ENCODE assay signal across 8 mouse cellular contexts in the genomic region with DNA sequence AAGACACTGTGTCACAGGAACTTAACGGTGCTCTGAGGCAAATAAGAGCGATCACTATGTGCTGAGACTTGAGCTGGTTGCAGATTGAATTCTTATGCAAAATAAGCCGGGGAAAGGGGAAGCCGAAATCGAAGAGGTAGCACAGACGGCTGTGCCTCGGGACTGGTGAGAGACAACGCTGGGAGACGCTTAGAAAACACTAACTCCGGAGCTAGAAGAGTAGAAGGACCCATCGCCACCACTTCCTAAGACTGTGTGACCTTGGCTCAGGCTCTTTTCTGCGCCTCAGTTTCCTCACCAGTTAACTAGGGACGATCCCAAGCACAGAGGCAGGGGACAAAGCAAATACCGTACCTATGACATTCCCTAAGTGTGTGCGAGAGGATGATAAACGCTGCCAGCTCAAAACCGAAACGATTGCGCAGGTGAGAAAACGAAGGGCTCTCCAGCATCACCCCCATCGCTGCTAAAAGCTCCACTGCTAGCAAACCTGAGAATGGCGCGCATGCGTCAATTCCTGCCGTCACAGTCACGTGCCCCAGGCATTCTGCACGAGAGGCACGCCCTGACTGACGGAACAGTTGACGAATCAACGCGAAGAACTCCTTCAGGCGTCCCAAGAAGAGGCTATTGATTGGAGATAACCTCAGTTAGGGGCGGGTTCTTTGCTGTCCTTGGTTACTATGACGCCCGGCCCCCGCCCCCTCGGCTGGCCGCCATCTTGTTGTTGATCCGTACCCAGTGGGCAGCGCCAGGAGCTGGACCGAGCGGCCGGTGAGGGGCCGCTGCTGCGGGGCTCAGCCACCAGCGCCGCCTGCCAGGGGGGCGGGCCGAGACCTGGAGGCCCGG. TPM values are rescaled to one million over a fixed set of nuclear protein-coding genes. Genes with fewer than 3 reads are reported as not detected.
DNase-seq lines count a peak whose midpoint lies in the region; ATAC-seq and TF ChIP-seq lines count a peak whose summit lies in the region.

TSS of gene Ip6k1 (plus strand) at position 580 of the 849 bp plus-strand sequence.

- DNase-seq in G1E (ENCODE audit: low spot score), result peak; percentile 98
- peak; percentile 100 for DNase-seq in cerebellum, adult 18-20 months
- DNase-seq in heart, postnatal 36 days, result peak; percentile 99 to 100
- DNase-seq in layer of hippocampus, adult 2 months (ENCODE audit: low spot score in 2 of 2), result peak; percentile 100
- DNase-seq in lung, embryonic 14.5 days, result peak; percentile 100
- DNase-seq in thymus, adult 2 months, result peak; percentile 100

- peak; percentile 93 for TF ChIP-seq POLR2A in olfactory bulb, adult 2 months (IDR thresholded peaks at IDR 0.05; ENCODE audit: insufficient read depth, low read depth, low read length)
- TF ChIP-seq POLR2A in thymus, adult 2 months (IDR thresholded peaks at IDR 0.05; ENCODE audit: control insufficient read depth, extremely low read depth, insufficient read depth, low read length, poor library complexity), result peak; percentile 77

- H3K4me3 ChIP-seq in G1E (ENCODE audit: low read depth, low read length), result peak within 1 kb of the TSS; percentile 96
- H3K4me3 ChIP-seq in forebrain, embryonic 16.5 days (replicated peaks; ENCODE audit: low read length), result peak within 1 kb of the TSS; percentile 88
- peak within 1 kb of the TSS; percentile 93 for H3K4me3 ChIP-seq in layer of hippocampus, adult 2 months
- H3K4me3 ChIP-seq in lung, embryonic 14.5 days (ENCODE audit: low read depth, low read length), result peak within 1 kb of the TSS; percentile 99
- peak within 1 kb of the TSS; percentile 74 for H3K4me3 ChIP-seq in olfactory bulb, adult 2 months (ENCODE audit: insufficient read depth, low read depth, low read length)
- peak within 1 kb of the TSS; percentile 92 for H3K4me3 ChIP-seq in thymus, adult 2 months (ENCODE audit: control insufficient read depth, insufficient read depth, low read length)

- under 1% methylated on average over 51 of the region's 51 CpGs for WGBS in forebrain, embryonic 16.5 days
- WGBS in lung, embryonic 14.5 days, result under 1% methylated on average over 51 of the region's 51 CpGs
- WGBS in olfactory bulb, adult 2 months, result under 1% methylated on average over 51 of the region's 51 CpGs
- under 1% methylated on average over 51 of the region's 51 CpGs for WGBS in thymus, adult 2 months

- peak; percentile 100 for ATAC-seq in G1E (ENCODE audit: extremely low read depth, insufficient number of reproducible peaks, low FRiP score, poor library complexity, severe bottlenecking)
- ATAC-seq in forebrain, embryonic 16.5 days, result peak; percentile 100
- ATAC-seq in lung, embryonic 14.5 days (ENCODE audit: insufficient read depth), result peak; percentile 99

- intact Hi-C loops in heart, postnatal 36 days (cut with DNase I), result loop anchor here (2.0 kb wide), 1 partner anchor 49 kb away; no protein-coding TSS in a partner anchor

- peaks cover 13% of the 10 kb centered on the region for H3K36me3 ChIP-seq in G1E (replicated peaks)
- H3K36me3 ChIP-seq in forebrain, embryonic 16.5 days (ENCODE audit: control insufficient read depth, insufficient read depth), result no peaks in the 10 kb centered on the region
- H3K36me3 ChIP-seq in lung, embryonic 14.5 days (ENCODE audit: insufficient read depth), result no peaks in the 10 kb centered on the region
- no peaks in the 10 kb centered on the region for H3K36me3 ChIP-seq in thymus, adult 2 months (ENCODE audit: control insufficient read depth, insufficient read depth, low read length)

- H3K9me3 ChIP-seq in G1E (replicated peaks), result no peaks in the 10 kb centered on the region
- no peaks in the 10 kb centered on the region for H3K9me3 ChIP-seq in forebrain, embryonic 16.5 days (ENCODE audit: control insufficient read depth, low read length)
- H3K9me3 ChIP-seq in lung, embryonic 14.5 days (ENCODE audit: low read depth, low read length), result no peaks in the 10 kb centered on the region

- no peak for TF ChIP-seq CTCF in G1E (IDR thresholded peaks at IDR 0.05; ENCODE audit: low read depth, low read length)
- no peak for TF ChIP-seq CTCF in layer of hippocampus, adult 2 months (conservative IDR thresholded peaks at IDR 0.05)
- TF ChIP-seq CTCF in lung, embryonic 14.5 days (IDR thresholded peaks at IDR 0.05; ENCODE audit: low read depth), result no peak
- no peak for TF ChIP-seq CTCF in olfactory bulb, adult 2 months (IDR thresholded peaks at IDR 0.05; ENCODE audit: insufficient read depth, low read depth, low read length)
- TF ChIP-seq CTCF in thymus, adult 2 months (IDR thresholded peaks at IDR 0.05; ENCODE audit: borderline replicate concordance, control insufficient read depth, extremely low read depth, insufficient read depth, low read length, poor library complexity), result no peak

- H3K4me2 ChIP-seq in forebrain, embryonic 16.5 days (ENCODE audit: low read length), result peak within 1 kb of the TSS; percentile 88
- peak within 1 kb of the TSS; percentile 97 for H3K4me2 ChIP-seq in lung, embryonic 14.5 days

- peak within 1 kb of the TSS; percentile 94 for H3K27ac ChIP-seq in forebrain, embryonic 16.5 days (ENCODE audit: low read length)
- H3K27ac ChIP-seq in layer of hippocampus, adult 2 months, result peak within 1 kb of the TSS; percentile 100
- peak within 1 kb of the TSS; percentile 93 for H3K27ac ChIP-seq in lung, embryonic 14.5 days (ENCODE audit: low read depth)
- H3K27ac ChIP-seq in olfactory bulb, adult 2 months (ENCODE audit: insufficient read depth, low read depth, low read length), result peak within 1 kb of the TSS; percentile 91
- H3K27ac ChIP-seq in thymus, adult 2 months (ENCODE audit: control insufficient read depth, insufficient read depth, low read length), result peak within 1 kb of the TSS; percentile 73

- peaks cover 28% of the 10 kb centered on the region for H3K4me1 ChIP-seq in G1E (ENCODE audit: insufficient read depth, low read depth, low read length)
- H3K4me1 ChIP-seq in forebrain, embryonic 16.5 days (replicated peaks; ENCODE audit: control insufficient read depth, insufficient read depth, low read length), result peaks cover 25% of the 10 kb centered on the region
- H3K4me1 ChIP-seq in lung, embryonic 14.5 days (ENCODE audit: insufficient read depth), result peaks cover 10% of the 10 kb centered on the region
- 0 out of 2 replicates have a peak, but pooled peaks cover 2% of the 10 kb centered on the region for H3K4me1 ChIP-seq in olfactory bulb, adult 2 months (ENCODE audit: control insufficient read depth, insufficient read depth, low read length)
- H3K4me1 ChIP-seq in thymus, adult 2 months (replicated peaks; ENCODE audit: control insufficient read depth, insufficient read depth, low read length), result peaks cover 6% of the 10 kb centered on the region

- peak within 1 kb of the TSS; percentile 98 for H3K9ac ChIP-seq in forebrain, embryonic 16.5 days (replicated peaks; ENCODE audit: low read depth, low read length)
- H3K9ac ChIP-seq in lung, embryonic 14.5 days, result peak within 1 kb of the TSS; percentile 95

- peaks cover 11% of the 10 kb centered on the region for H3K27me3 ChIP-seq in G1E (ENCODE audit: insufficient read depth, low read length)
- H3K27me3 ChIP-seq in forebrain, embryonic 16.5 days (replicated peaks; ENCODE audit: control insufficient read depth, insufficient read depth, low read length), result no peaks in the 10 kb centered on the region; the same call in 1 of the 2 replicates
- H3K27me3 ChIP-seq in lung, embryonic 14.5 days (ENCODE audit: insufficient read depth, low read length), result no peaks in the 10 kb centered on the region
- H3K27me3 ChIP-seq in thymus, adult 2 months (ENCODE audit: control insufficient read depth, insufficient read depth, low read length), result no peaks in the 10 kb centered on the region

RNA-seq across cellular contexts. Expression of gene Ip6k1, which starts in this region (rescaled TPM):
- total RNA-seq in G1E (2014; fragmentation: Nextera tagmentation) (28.5 and 30.8 TPM in 2 replicates), G1E (2017) (52.3 and 55.9 TPM in 2 replicates)
- 57.6 and 58.5 TPM in 2 replicates for polyA plus RNA-seq in G1E (2012)
- polyA plus RNA-seq in forebrain, embryonic 16.5 days (2015; fragmentation: Nextera tagmentation; extraction: Ambion mirVana), result 110 and 116 TPM in 2 replicates
- 10 to 100 TPM; 45.2 to 48.0 TPM for total RNA-seq in heart, postnatal 36 days (2021)
- total RNA-seq in layer of hippocampus, adult 2 months (2021), result 100 to 1,000 TPM; 222 to 228 TPM
- 28.4 and 29.3 TPM in 2 replicates for polyA plus RNA-seq in lung, embryonic 14.5 days (2014; fragmentation: Nextera tagmentation; extraction: Ambion mirVana)
- polyA plus RNA-seq in olfactory bulb, adult 2 months (2012; ENCODE audit: insufficient read depth, insufficient read length, low replicate concordance, missing spikeins), result 406 TPM in 1 of 2 replicates, not detected in the other
- 197 and 254 TPM in 2 replicates for polyA plus RNA-seq in thymus, adult 2 months (2012; rRNA removed)

Comparison
In these comparisons a context has a peak if more than half of its experiments do, and no peak if none do; other contexts are left out.
1. Peak in every context shown above with its lines: DNase-seq, ATAC-seq, H3K4me3 ChIP-seq and H3K27ac ChIP-seq.